ENCODE assay signal across 29 mouse cellular contexts in genomic region chr2:38183881-38184280, GRCm38 (mm10).
A peak's percentile ranks its signal among the peaks of the same experiment; 100 is the strongest.
DNase-seq lines count a peak whose midpoint lies in the region; ATAC-seq and TF ChIP-seq lines count a peak whose summit lies in the region.
"Had no signal": no experiment of that assay in that cellular context is flagged by ENCODE, and none has a peak within 500 bp of the region (broad histone marks: within the 10 kb centered on the region; RNA-seq: fewer than 3 reads in every experiment).

No protein-coding gene starts in this region.

- TF ChIP-seq CTCF in stomach, postnatal 0 days (IDR thresholded peaks at IDR 0.05; ENCODE audit: low read depth) = no peak

- peak overlapping the region; percentile 41; the same call in 1 of the 2 replicates for H3K27ac ChIP-seq in limb, embryonic 12.5 days
- H3K27ac ChIP-seq in limb, embryonic 10.5 days = no peak overlapping the region
- H3K27ac ChIP-seq in midbrain, embryonic 11.5 days (ENCODE audit: low read depth, low read length) = no peak overlapping the region
- H3K27ac ChIP-seq in midbrain, embryonic 13.5 days = no peak overlapping the region
- H3K27ac ChIP-seq in stomach, postnatal 0 days (replicated peaks) = no peak overlapping the region
- H3K27ac ChIP-seq: embryonic facial prominence, embryonic 10.5 days; embryonic facial prominence, embryonic 13.5 days; forebrain, embryonic 12.5 days; forebrain, embryonic 15.5 days; heart, adult 2 months; heart, embryonic 10.5 days; heart, embryonic 13.5 days; hindbrain, embryonic 14.5 days; hindbrain, postnatal 0 days had no signal

- ATAC-seq in limb, embryonic 12.5 days (ENCODE audit: insufficient number of reproducible peaks, insufficient read depth, low FRiP score, low TSS enrichment, low read depth) = no peak
- ATAC-seq in midbrain, embryonic 11.5 days (ENCODE audit: low FRiP score) = no peak
- no peak for ATAC-seq in midbrain, embryonic 13.5 days
- ATAC-seq in megakaryocyte-erythroid progenitor cell, adult 5-6 weeks (replicated peaks; ENCODE audit: low FRiP score, low TSS enrichment, poor library complexity, severe bottlenecking) = peak; percentile 52; the same call in 1 of the 2 replicates
- no peak for ATAC-seq in stomach, postnatal 0 days (ENCODE audit: low FRiP score, low TSS enrichment)
- ATAC-seq: activated CD4-positive, CD25-positive, alpha-beta regulatory T cell, adult 4 months; forebrain, embryonic 15.5 days; hindbrain, postnatal 0 days; inflammation-experienced regulatory T-cells, adult 6 months; Patski had no signal

- H3K27me3 ChIP-seq in limb, embryonic 12.5 days = no peaks in the 10 kb centered on the region
- H3K27me3 ChIP-seq in limb, embryonic 10.5 days (ENCODE audit: low read depth, poor library complexity, severe bottlenecking) = no peaks in the 10 kb centered on the region
- H3K27me3 ChIP-seq in midbrain, embryonic 11.5 days (ENCODE audit: control insufficient read depth, insufficient read depth, low read length) = no peaks in the 10 kb centered on the region
- H3K27me3 ChIP-seq in midbrain, embryonic 13.5 days = peaks cover 10% of the 10 kb centered on the region; the same call in 1 of the 2 replicates
- no peaks in the 10 kb centered on the region for H3K27me3 ChIP-seq in stomach, postnatal 0 days (ENCODE audit: control insufficient read depth, insufficient read depth, low read length)
- H3K27me3 ChIP-seq: embryonic facial prominence, embryonic 13.5 days; forebrain, embryonic 12.5 days; forebrain, embryonic 15.5 days; heart, embryonic 13.5 days; Patski had no signal

- TF ChIP-seq EP300 in stomach, postnatal 0 days (optimal IDR thresholded peaks at IDR 0.05) = no peak

- H3K9me3 ChIP-seq in limb, embryonic 12.5 days = no peaks in the 10 kb centered on the region
- H3K9me3 ChIP-seq in limb, embryonic 10.5 days (replicated peaks) = no peaks in the 10 kb centered on the region
- H3K9me3 ChIP-seq in midbrain, embryonic 11.5 days (ENCODE audit: control insufficient read depth, low read length) = no peaks in the 10 kb centered on the region
- H3K9me3 ChIP-seq in midbrain, embryonic 13.5 days = no peaks in the 10 kb centered on the region
- H3K9me3 ChIP-seq in stomach, postnatal 0 days (ENCODE audit: control insufficient read depth, low read length) = no peaks in the 10 kb centered on the region
- H3K9me3 ChIP-seq: embryonic facial prominence, embryonic 10.5 days; embryonic facial prominence, embryonic 13.5 days; forebrain, embryonic 12.5 days; forebrain, embryonic 15.5 days; heart, embryonic 10.5 days; heart, embryonic 13.5 days had no signal

- H3K36me3 ChIP-seq in limb, embryonic 12.5 days = no peaks in the 10 kb centered on the region
- no peaks in the 10 kb centered on the region for H3K36me3 ChIP-seq in limb, embryonic 10.5 days
- no peaks in the 10 kb centered on the region for H3K36me3 ChIP-seq in midbrain, embryonic 11.5 days (ENCODE audit: control insufficient read depth, insufficient read depth, low read length)
- no peaks in the 10 kb centered on the region for H3K36me3 ChIP-seq in midbrain, embryonic 13.5 days
- H3K36me3 ChIP-seq in stomach, postnatal 0 days (ENCODE audit: control insufficient read depth, insufficient read depth, low read length) = no peaks in the 10 kb centered on the region
- H3K36me3 ChIP-seq: embryonic facial prominence, embryonic 10.5 days; embryonic facial prominence, embryonic 13.5 days; forebrain, embryonic 12.5 days; forebrain, embryonic 15.5 days; heart, embryonic 10.5 days; heart, embryonic 13.5 days had no signal

- DNase-seq in limb, embryonic 10.5 days (ENCODE audit: low spot score) = no peak
- DNase-seq in midbrain, embryonic 11.5 days (ENCODE audit: low spot score, missing footprints) = peak; percentile 83
- DNase-seq in ZHBTc4 (ENCODE audit: low read depth, low spot score) = peak; percentile 12
- DNase-seq in stomach, postnatal 0 days (ENCODE audit: low spot score) = no peak
- DNase-seq in gastrocnemius, postnatal 4 days (ENCODE audit: low spot score in 2 of 2) = no peak
- DNase-seq: adrenal gland, adult 8-10 months; adrenal gland, postnatal 25 days; cerebellum, adult 11-12 months; cerebellum, adult 8-10 months; cerebellum, postnatal 10 days; gastrocnemius, postnatal 25 days; heart, adult 2 months; heart, postnatal 14 days; heart, postnatal 4 days had no signal

- H3K4me2 ChIP-seq in limb, embryonic 12.5 days = no peak overlapping the region
- H3K4me2 ChIP-seq in midbrain, embryonic 11.5 days = no peak overlapping the region
- no peak overlapping the region for H3K4me2 ChIP-seq in midbrain, embryonic 13.5 days (replicated peaks)
- no peak overlapping the region for H3K4me2 ChIP-seq in stomach, postnatal 0 days (replicated peaks; ENCODE audit: low read depth)
- H3K4me2 ChIP-seq: embryonic facial prominence, embryonic 13.5 days; forebrain, embryonic 12.5 days; forebrain, embryonic 15.5 days; heart, embryonic 13.5 days; hindbrain, embryonic 14.5 days had no signal

- WGBS in limb, embryonic 12.5 days = 65% methylated on average over 1 of the region's 1 CpGs
- 79% methylated on average over 1 of the region's 1 CpGs for WGBS in limb, embryonic 10.5 days
- WGBS in midbrain, embryonic 11.5 days = 86% methylated on average over 1 of the region's 1 CpGs
- 61% methylated on average over 1 of the region's 1 CpGs for WGBS in midbrain, embryonic 13.5 days
- WGBS in stomach, postnatal 0 days = 86% methylated on average over 1 of the region's 1 CpGs

- no peak overlapping the region for H3K9ac ChIP-seq in limb, embryonic 12.5 days (replicated peaks)
- H3K9ac ChIP-seq in midbrain, embryonic 11.5 days (ENCODE audit: low read length) = no peak overlapping the region
- no peak overlapping the region for H3K9ac ChIP-seq in midbrain, embryonic 13.5 days (replicated peaks)
- H3K9ac ChIP-seq in stomach, postnatal 0 days (ENCODE audit: low read length) = no peak overlapping the region
- H3K9ac ChIP-seq: embryonic facial prominence, embryonic 13.5 days; forebrain, embryonic 12.5 days; forebrain, embryonic 15.5 days; heart, embryonic 13.5 days; hindbrain, embryonic 14.5 days had no signal

- H3K4me3 ChIP-seq in limb, embryonic 12.5 days (replicated peaks) = no peak overlapping the region
- H3K4me3 ChIP-seq in limb, embryonic 10.5 days = no peak overlapping the region
- no peak overlapping the region for H3K4me3 ChIP-seq in midbrain, embryonic 11.5 days (ENCODE audit: low read depth, low read length)
- H3K4me3 ChIP-seq in midbrain, embryonic 13.5 days (replicated peaks) = no peak overlapping the region
- H3K4me3 ChIP-seq in stomach, postnatal 0 days (ENCODE audit: low read depth, low read length) = no peak overlapping the region
- H3K4me3 ChIP-seq: embryonic facial prominence, embryonic 10.5 days; embryonic facial prominence, embryonic 13.5 days; erythroblast, embryonic 14.5 days; forebrain, embryonic 12.5 days; forebrain, embryonic 15.5 days; heart, adult 2 months; heart, embryonic 10.5 days; heart, embryonic 13.5 days had no signal

- peaks cover 7% of the 10 kb centered on the region; the same call in 1 of the 2 replicates for H3K4me1 ChIP-seq in limb, embryonic 12.5 days (replicated peaks)
- H3K4me1 ChIP-seq in limb, embryonic 10.5 days = no peaks in the 10 kb centered on the region
- peaks cover 3% of the 10 kb centered on the region; the same call in 1 of the 2 replicates for H3K4me1 ChIP-seq in midbrain, embryonic 11.5 days (ENCODE audit: control insufficient read depth, insufficient read depth, low read length)
- H3K4me1 ChIP-seq in midbrain, embryonic 13.5 days (replicated peaks) = peaks cover 4% of the 10 kb centered on the region
- no peaks in the 10 kb centered on the region for H3K4me1 ChIP-seq in stomach, postnatal 0 days (replicated peaks; ENCODE audit: control insufficient read depth, insufficient read depth)
- H3K4me1 ChIP-seq: embryonic facial prominence, embryonic 10.5 days; embryonic facial prominence, embryonic 13.5 days; forebrain, embryonic 15.5 days; heart, embryonic 10.5 days had no signal

Comparison
In these comparisons a context has a peak if more than half of its experiments do, and no peak if none do; other contexts are left out.
1. DNase-seq: peak in midbrain, embryonic 11.5 days (single experiment) and ZHBTc4 (single experiment); none in limb, embryonic 10.5 days (single experiment), stomach, postnatal 0 days (single experiment) and gastrocnemius, postnatal 4 days (0 of 2).